Mouse (Mus musculus) cerebellum, adult 2 months (tissue): Measurements from ENCODE around the gene Frmd4a. TPM values are rescaled to one million over a fixed set of nuclear protein-coding genes. Genes with fewer than 3 reads are reported as not detected.

Experiments
- DNase-seq, 2 experiments: peaks; one replicate each; pipeline ENCODE4 v3.0.0; 2021
- H3K27ac ChIP-seq: fragments of 200-500 bp; 2 replicates; pipeline ENCODE4 v1.5.1; 2012; ENCODE audit warnings: low read length, control low read depth, inconsistent platforms; ENCODE audit not compliant: insufficient read depth
- H3K27me3 ChIP-seq: fragments of 200-500 bp; 2 replicates; pipeline ENCODE4 v1.6.1; 2012; ENCODE audit warnings: inconsistent platforms, mild to moderate bottlenecking, low read length, moderate library complexity; ENCODE audit not compliant: control insufficient read depth, insufficient read depth
- H3K4me1 ChIP-seq: fragments of 200-500 bp; 2 replicates; pipeline ENCODE4 v1.6.1; 2011; ENCODE audit warnings: low read length; ENCODE audit not compliant: control insufficient read depth, insufficient read depth
- H3K4me3 ChIP-seq: fragments of 200-500 bp; replicated peaks from 2 replicates; pipeline ENCODE3; 2011; ENCODE audit warnings: mild to moderate bottlenecking, low read depth, low read length, control low read depth; ENCODE audit not compliant: insufficient read depth
- CTCF ChIP-seq: fragments of 200-500 bp; IDR thresholded peaks from 2 replicates; pipeline ENCODE4 v1.5.1; 2011; ENCODE audit warnings: low read depth, mild to moderate bottlenecking, control low read depth, low read length, moderate library complexity, borderline replicate concordance; ENCODE audit not compliant: insufficient read depth
- POLR2A ChIP-seq: fragments of 200-500 bp; IDR thresholded peaks from 2 replicates; pipeline ENCODE4 v1.6.1; 2011; ENCODE audit warnings: low read length, control low read depth, borderline replicate concordance; ENCODE audit not compliant: insufficient read depth
- WGBS: fragments of 180-500 bp; shearing (Covaris S2); methylation state at CpG from one replicate; pipeline ENCODE4 v1.1.7; 2018; 5-methylcytosine and 5-hydroxymethylcytosine counted together
- polyA plus RNA-seq: library from polyadenylated mRNA; depleted of rRNA; stranded (reverse); fragments of >200 nt; gene quantifications from 2 replicates; pipeline ENCODE4 v1.2.3, GENCODE M21; 2012

Gene Frmd4a
- polyA plus RNA-seq, 1 experiment: 33.6 TPM

GRCm38 (mm10) chr2:4409810-4410433 is 392.4 kb downstream of the Frmd4a start:
- 81% methylated on average over 8 of the region's 8 CpGs for WGBS
- no peak for DNase-seq

GRCm38 (mm10) chr2:4412870-4413595 is 395.5 kb downstream of the Frmd4a start:
- H3K4me1 ChIP-seq: no peaks in the 10 kb centered on the region; the same call in 1 of the 2 replicates
- 44% methylated on average over 5 of the region's 5 CpGs for WGBS
- no peaks in the 10 kb centered on the region for H3K27me3 ChIP-seq
- TF ChIP-seq POLR2A (no peak), CTCF (no peak)
- no peak overlapping the region for H3K27ac ChIP-seq
- peak in 1 of 2 experiments; percentile 14 for DNase-seq
- no peak overlapping the region for H3K4me3 ChIP-seq

More at GRCm38 (mm10) chr2:4409810-4410433, 392.4 kb downstream of the Frmd4a start:
- H3K4me3 ChIP-seq: no peak overlapping the region
- H3K4me1 ChIP-seq: no peaks in the 10 kb centered on the region; the same call in 1 of the 2 replicates
- H3K27ac ChIP-seq: no peak overlapping the region
- H3K27me3 ChIP-seq: no peaks in the 10 kb centered on the region
- no peak for TF ChIP-seq POLR2A
- no peak for TF ChIP-seq CTCF

GRCm38 (mm10) chr2:4413596-4414335 is 396.2 kb downstream of the Frmd4a start:
- no peaks in the 10 kb centered on the region; the same call in 1 of the 2 replicates for H3K4me1 ChIP-seq
- WGBS: 62% methylated on average over 16 of the region's 16 CpGs
- TF ChIP-seq CTCF (no peak), POLR2A (no peak)

GRCm38 (mm10) chr2:4420679-4421312 is 403.3 kb downstream of the Frmd4a start:
- Histone ChIP-seq H3K4me3 (no peak overlapping the region), H3K4me1 (no peaks in the 10 kb centered on the region), H3K27me3 (no peaks in the 10 kb centered on the region), H3K27ac (no peak overlapping the region)
- 93% methylated on average over 4 of the region's 4 CpGs for WGBS
- no peak for DNase-seq
- TF ChIP-seq CTCF (no peak), POLR2A (no peak)

More at GRCm38 (mm10) chr2:4413596-4414335, 396.2 kb downstream of the Frmd4a start:
- Histone ChIP-seq H3K27ac (no peak overlapping the region), H3K27me3 (no peaks in the 10 kb centered on the region), H3K4me3 (no peak overlapping the region)
- DNase-seq: no peak

- DNase-seq: no peak
- Histone ChIP-seq H3K4me1 (no peaks in the 10 kb centered on the region), H3K27ac (no peak overlapping the region), H3K4me3 (no peak overlapping the region), H3K27me3 (no peaks in the 10 kb centered on the region)
- 76% methylated on average over 2 of the region's 2 CpGs for WGBS
- TF ChIP-seq POLR2A (no peak), CTCF (no peak)
These were observed 404.2 kb downstream of the Frmd4a start for GRCm38 (mm10) chr2:4421757-4422156.

- no peak for DNase-seq
- Histone ChIP-seq H3K4me3 (no peak overlapping the region), H3K4me1 (no peaks in the 10 kb centered on the region), H3K27me3 (no peaks in the 10 kb centered on the region), H3K27ac (no peak overlapping the region)
- no peak for TF ChIP-seq CTCF
- no peak for TF ChIP-seq POLR2A
- 53% methylated on average over 6 of the region's 6 CpGs for WGBS
These were observed 406.4 kb downstream of the Frmd4a start for GRCm38 (mm10) chr2:4423896-4424295.

GRCm38 (mm10) chr2:4428407-4428855 is 410.9 kb downstream of the Frmd4a start:
- 69% methylated on average over 7 of the region's 7 CpGs for WGBS
- Histone ChIP-seq H3K4me3 (no peak overlapping the region), H3K4me1 (no peaks in the 10 kb centered on the region), H3K27ac (no peak overlapping the region), H3K27me3 (no peaks in the 10 kb centered on the region)
- no peak for DNase-seq
- TF ChIP-seq POLR2A (no peak), CTCF (no peak)
